Mouse (Mus musculus): ENCODE measurements at regions not wholly inside any gene's neighbourhood (a gene's known extent, or its start where the extent isn't known, plus 50 kb on each side); places are given as distances from the start of the nearest gene placed in this dataset.

DNA sequence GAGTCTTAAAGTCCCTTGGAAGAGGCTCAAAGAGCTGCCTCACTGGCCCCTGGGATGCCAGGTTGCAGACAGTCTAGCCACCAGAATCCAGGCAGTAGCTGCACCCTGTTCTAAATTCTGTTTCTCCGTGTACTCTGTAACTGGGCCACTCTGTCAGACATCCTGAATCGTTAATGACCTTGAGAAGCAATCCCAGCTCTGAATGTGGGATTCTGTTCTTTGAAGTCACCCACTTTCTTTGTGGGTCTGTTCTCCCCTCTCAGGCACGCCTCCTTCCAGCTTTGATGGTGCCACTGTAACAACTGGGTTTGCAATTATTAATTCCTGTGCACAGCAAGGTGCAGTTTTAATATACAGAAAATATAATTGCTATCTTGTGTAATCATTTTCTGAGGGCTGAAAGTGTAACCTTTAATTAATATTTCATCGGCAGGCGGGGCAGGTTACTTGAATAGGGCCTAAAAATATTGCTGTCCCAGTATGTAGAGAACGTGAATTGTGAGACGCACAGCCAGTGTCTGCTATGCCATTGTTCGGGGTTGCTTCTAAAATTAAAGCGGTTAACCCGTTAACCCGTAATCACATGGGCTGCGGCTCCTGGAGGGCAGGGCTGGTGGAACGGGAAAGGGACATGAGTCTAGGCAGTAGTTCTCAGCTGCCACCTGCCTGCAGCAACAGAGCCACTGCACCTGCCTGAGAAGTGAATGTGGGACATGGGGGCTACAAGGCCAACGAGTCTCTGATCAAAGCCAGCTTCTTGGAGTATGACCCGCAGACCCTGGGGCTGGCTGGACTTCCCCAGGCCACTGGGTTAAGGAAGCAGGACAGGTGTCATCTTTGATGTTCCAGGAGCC, 64.3 kb upstream of the Id2 start:
- DNase-seq (ENCODE audit: low spot score in 2 of 2), result peak; percentile 47 to 63

GRCm38 (mm10) chr12:25159091-25159490, 62.2 kb upstream of the Id2 start:
- DNase-seq (ENCODE audit: low spot score in 2 of 2), result no peak

DNA sequence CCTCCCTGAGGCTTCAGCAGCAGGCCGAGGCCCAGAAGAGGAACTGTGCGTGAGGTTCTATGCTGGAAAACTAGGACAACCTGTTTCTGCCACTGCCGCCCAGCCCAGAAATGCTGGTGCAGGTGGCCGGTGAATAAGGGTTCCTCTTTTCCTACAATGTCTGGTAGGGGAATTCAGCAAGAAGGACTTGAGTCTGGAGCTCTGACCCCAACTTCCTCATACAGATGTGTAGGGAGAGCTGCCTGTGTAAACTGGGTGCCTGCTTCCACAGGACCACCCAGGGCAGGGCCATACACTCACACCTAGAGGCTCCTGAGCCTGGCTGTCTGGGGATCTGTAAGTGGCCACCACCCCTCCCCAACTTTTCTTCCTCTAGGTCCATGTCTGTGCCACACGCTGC, 60.3 kb upstream of the Id2 start:
- no peak for DNase-seq (ENCODE audit: low spot score in 2 of 2)

DNA sequence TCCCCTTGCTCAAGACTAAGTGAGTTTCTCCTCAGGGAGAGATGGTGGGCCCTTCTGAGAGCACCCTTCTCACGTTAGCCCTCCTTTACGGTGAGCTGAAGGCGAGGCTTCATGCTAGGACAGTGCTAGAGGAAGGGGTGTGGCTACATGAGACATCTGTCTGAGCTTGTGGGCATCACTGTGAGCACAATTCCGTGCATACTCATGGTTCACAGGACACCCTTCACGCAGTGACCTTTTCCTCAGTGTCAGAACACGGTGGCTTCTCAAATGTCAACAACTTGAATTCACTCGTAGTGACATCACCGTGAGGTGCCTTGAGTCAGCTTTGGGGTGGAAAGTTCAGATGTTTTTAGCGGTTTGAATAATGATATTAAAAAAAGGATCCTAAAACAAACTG, 58.5 kb upstream of the Id2 start:
- no peak for DNase-seq (ENCODE audit: low spot score in 2 of 2)

- DNase-seq (ENCODE audit: low spot score in 2 of 2), result no peak
Measured at GRCm38 (mm10) chr12:25148099-25148498, 51.2 kb upstream of the Id2 start.
